Mouse (Mus musculus): ENCODE measurements around the gene Wipf1. TPM values are rescaled to one million over a fixed set of nuclear protein-coding genes. Genes with fewer than 3 reads are reported as not detected.

Gene Wipf1
- polyA plus RNA-seq (2015; fragmentation: Nextera tagmentation; extraction: Ambion mirVana) = 6.9 and 7.6 TPM in 2 replicates

- no peaks in the 10 kb centered on the region for H3K36me3 ChIP-seq
These were observed at the start of gene Wipf1 for GRCm38 (mm10) chr2:73529356-73530330. Gene Wipf1 (minus strand): TSS chr2:73529734.

GRCm38 (mm10) chr2:73579168-73579567 lies 49.6 kb upstream of the Wipf1 start:
- Histone ChIP-seq H3K9me3 (no peaks in the 10 kb centered on the region), H3K4me2 (no peak overlapping the region), H3K4me3 (replicated peaks) (no peak overlapping the region), H3K4me1 (no peaks in the 10 kb centered on the region), H3K36me3 (no peaks in the 10 kb centered on the region), H3K9ac (no peak overlapping the region), H3K27me3 (replicated peaks) (no peaks in the 10 kb centered on the region), H3K27ac (no peak overlapping the region)
- ATAC-seq (ENCODE audit: insufficient read depth, low FRiP score, low read depth) = no peak
- 57% methylated on average over 5 of the region's 5 CpGs for WGBS

More at GRCm38 (mm10) chr2:73529356-73530330, at the start of gene Wipf1:
- no peaks in the 10 kb centered on the region for H3K9me3 ChIP-seq
- ATAC-seq (ENCODE audit: insufficient read depth, low FRiP score, low read depth) = peak; percentile 67
- H3K4me2 ChIP-seq = peak within 1 kb of the TSS; percentile 94
- peak within 1 kb of the TSS; percentile 85 for H3K9ac ChIP-seq
- 3% methylated on average over 55 of the region's 66 CpGs for WGBS
- H3K4me1 ChIP-seq = 0 out of 2 replicates have a peak, but pooled peaks cover 8% of the 10 kb centered on the region
- H3K27me3 ChIP-seq (replicated peaks) = no peaks in the 10 kb centered on the region
- H3K27ac ChIP-seq = peak within 1 kb of the TSS; percentile 83
- peak within 1 kb of the TSS; percentile 87 for H3K4me3 ChIP-seq (replicated peaks)

GRCm38 (mm10) chr2:73574418-73574817 lies 44.9 kb upstream of the Wipf1 start:
- no peaks in the 10 kb centered on the region for H3K4me1 ChIP-seq
- H3K9ac ChIP-seq = no peak overlapping the region
- H3K36me3 ChIP-seq = no peaks in the 10 kb centered on the region
- 87% methylated on average over 6 of the region's 6 CpGs for WGBS
- H3K4me3 ChIP-seq (replicated peaks) = no peak overlapping the region
- H3K27me3 ChIP-seq (replicated peaks) = no peaks in the 10 kb centered on the region
- no peak for ATAC-seq (ENCODE audit: insufficient read depth, low FRiP score, low read depth)
- no peak overlapping the region for H3K4me2 ChIP-seq
- H3K9me3 ChIP-seq = no peaks in the 10 kb centered on the region
- H3K27ac ChIP-seq = no peak overlapping the region

- WGBS = 91% methylated on average over 4 of the region's 4 CpGs
- H3K36me3 ChIP-seq = no peaks in the 10 kb centered on the region
- no peaks in the 10 kb centered on the region for H3K9me3 ChIP-seq
These were observed 44.0 kb upstream of the Wipf1 start for GRCm38 (mm10) chr2:73573556-73573955.

GRCm38 (mm10) chr2:73572539-73573372 lies 43.2 kb upstream of the Wipf1 start:
- WGBS = 34% methylated on average over 23 of the region's 23 CpGs
- H3K9ac ChIP-seq = no peak overlapping the region
- H3K27ac ChIP-seq = no peak overlapping the region
- ATAC-seq (ENCODE audit: insufficient read depth, low FRiP score, low read depth) = peak; percentile 65; the same call in 1 of the 2 replicates
- H3K36me3 ChIP-seq = no peaks in the 10 kb centered on the region
- no peaks in the 10 kb centered on the region for H3K4me1 ChIP-seq
- peak overlapping the region; percentile 24; the same call in 1 of the 2 replicates for H3K4me2 ChIP-seq
- H3K9me3 ChIP-seq = no peaks in the 10 kb centered on the region
- H3K27me3 ChIP-seq (replicated peaks) = no peaks in the 10 kb centered on the region
- H3K4me3 ChIP-seq (replicated peaks) = 0 out of 2 replicates have a peak overlapping the region, but pooled peaks have one; percentile 8

More at GRCm38 (mm10) chr2:73573556-73573955, 44.0 kb upstream of the Wipf1 start:
- Histone ChIP-seq H3K4me2 (no peak overlapping the region), H3K27ac (no peak overlapping the region), H3K4me3 (replicated peaks) (no peak overlapping the region), H3K4me1 (no peaks in the 10 kb centered on the region), H3K27me3 (replicated peaks) (no peaks in the 10 kb centered on the region), H3K9ac (no peak overlapping the region)
- no peak for ATAC-seq (ENCODE audit: insufficient read depth, low FRiP score, low read depth)

GRCm38 (mm10) chr2:73571901-73572300 lies 42.4 kb upstream of the Wipf1 start:
- Histone ChIP-seq H3K9ac (no peak overlapping the region), H3K4me2 (no peak overlapping the region), H3K4me1 (no peaks in the 10 kb centered on the region), H3K27me3 (replicated peaks) (no peaks in the 10 kb centered on the region), H3K9me3 (no peaks in the 10 kb centered on the region), H3K27ac (no peak overlapping the region), H3K36me3 (no peaks in the 10 kb centered on the region), H3K4me3 (replicated peaks) (no peak overlapping the region)
- no peak for ATAC-seq (ENCODE audit: insufficient read depth, low FRiP score, low read depth)
- 65% methylated on average over 6 of the region's 6 CpGs for WGBS

- no peak for ATAC-seq (ENCODE audit: insufficient read depth, low FRiP score, low read depth)
- no peak overlapping the region for H3K4me3 ChIP-seq (replicated peaks)
- WGBS = 93% methylated on average over 9 of the region's 9 CpGs
- H3K36me3 ChIP-seq = no peaks in the 10 kb centered on the region
- H3K9me3 ChIP-seq = no peaks in the 10 kb centered on the region
- H3K4me2 ChIP-seq = no peak overlapping the region
- H3K27ac ChIP-seq = no peak overlapping the region
- H3K27me3 ChIP-seq (replicated peaks) = no peaks in the 10 kb centered on the region
- H3K4me1 ChIP-seq = no peaks in the 10 kb centered on the region
- no peak overlapping the region for H3K9ac ChIP-seq
These were observed 41.8 kb upstream of the Wipf1 start for GRCm38 (mm10) chr2:73571304-73571703.

- Histone ChIP-seq H3K9ac (no peak overlapping the region), H3K4me2 (peak overlapping the region; percentile 44), H3K4me3 (replicated peaks) (peak overlapping the region; percentile 27; the same call in 1 of the 2 replicates), H3K27me3 (replicated peaks) (no peaks in the 10 kb centered on the region), H3K36me3 (no peaks in the 10 kb centered on the region), H3K9me3 (no peaks in the 10 kb centered on the region), H3K27ac (no peak overlapping the region), H3K4me1 (no peaks in the 10 kb centered on the region)
- 19% methylated on average over 8 of the region's 8 CpGs for WGBS
- peak; percentile 59; the same call in 1 of the 2 replicates for ATAC-seq (ENCODE audit: insufficient read depth, low FRiP score, low read depth)
These were observed 37.6 kb upstream of the Wipf1 start for GRCm38 (mm10) chr2:73566989-73567605.

- Histone ChIP-seq H3K36me3 (no peaks in the 10 kb centered on the region), H3K27ac (no peak overlapping the region), H3K4me2 (no peak overlapping the region), H3K4me3 (replicated peaks) (no peak overlapping the region), H3K9ac (no peak overlapping the region), H3K4me1 (0 out of 2 replicates have a peak, but pooled peaks cover 6% of the 10 kb centered on the region), H3K9me3 (no peaks in the 10 kb centered on the region), H3K27me3 (replicated peaks) (no peaks in the 10 kb centered on the region)
- WGBS = 21% methylated on average over 7 of the region's 7 CpGs
- no peak for ATAC-seq (ENCODE audit: insufficient read depth, low FRiP score, low read depth)
These were observed 36.6 kb upstream of the Wipf1 start for GRCm38 (mm10) chr2:73566162-73566561.

GRCm38 (mm10) chr2:73563690-73564089 lies 34.2 kb upstream of the Wipf1 start:
- no peak for ATAC-seq (ENCODE audit: insufficient read depth, low FRiP score, low read depth)
- H3K27ac ChIP-seq = no peak overlapping the region
- H3K4me1 ChIP-seq = 0 out of 2 replicates have a peak, but pooled peaks cover 6% of the 10 kb centered on the region
- H3K4me3 ChIP-seq (replicated peaks) = no peak overlapping the region
- no peak overlapping the region for H3K9ac ChIP-seq
- H3K27me3 ChIP-seq (replicated peaks) = no peaks in the 10 kb centered on the region
- no peaks in the 10 kb centered on the region for H3K36me3 ChIP-seq
- H3K9me3 ChIP-seq = no peaks in the 10 kb centered on the region
- no peak overlapping the region for H3K4me2 ChIP-seq
- 43% methylated on average over 7 of the region's 7 CpGs for WGBS

- H3K27me3 ChIP-seq (replicated peaks) = no peaks in the 10 kb centered on the region
- no peak for ATAC-seq (ENCODE audit: insufficient read depth, low FRiP score, low read depth)
- H3K4me3 ChIP-seq (replicated peaks) = no peak overlapping the region
- 0 out of 2 replicates have a peak, but pooled peaks cover 6% of the 10 kb centered on the region for H3K4me1 ChIP-seq
- H3K4me2 ChIP-seq = no peak overlapping the region
- no peak overlapping the region for H3K27ac ChIP-seq
- H3K9me3 ChIP-seq = no peaks in the 10 kb centered on the region
- no peaks in the 10 kb centered on the region for H3K36me3 ChIP-seq
- WGBS = 73% methylated on average over 9 of the region's 9 CpGs
- H3K9ac ChIP-seq = no peak overlapping the region
These were observed 33.1 kb upstream of the Wipf1 start for GRCm38 (mm10) chr2:73562656-73563055.
